Mouse (Mus musculus) brain, embryonic 14.5 days (tissue): ENCODE measurements around the gene Tns2.
"Not testable (repeated sequence)": the region's sequence is repeated elsewhere in the genome, so short reads cannot be mapped to it uniquely, and the experiment has no call there.

Experiments
- CTCF ChIP-seq: fragments of 200-500 bp; IDR thresholded peaks from 2 replicates; pipeline ENCODE4 v1.5.1; 2012; ENCODE audit warnings: inconsistent platforms, mild to moderate bottlenecking, moderate library complexity, borderline replicate concordance; ENCODE audit not compliant: insufficient read depth, insufficient read length; ENCODE audit errors: extremely low read depth
- POLR2A ChIP-seq: fragments of 200-500 bp; IDR thresholded peaks from 2 replicates; pipeline ENCODE4 v1.6.1; 2012; ENCODE audit warnings: mild to moderate bottlenecking, inconsistent platforms, borderline replicate concordance; ENCODE audit not compliant: poor library complexity, insufficient read depth, insufficient read length, severe bottlenecking; ENCODE audit errors: extremely low read depth

DNA sequence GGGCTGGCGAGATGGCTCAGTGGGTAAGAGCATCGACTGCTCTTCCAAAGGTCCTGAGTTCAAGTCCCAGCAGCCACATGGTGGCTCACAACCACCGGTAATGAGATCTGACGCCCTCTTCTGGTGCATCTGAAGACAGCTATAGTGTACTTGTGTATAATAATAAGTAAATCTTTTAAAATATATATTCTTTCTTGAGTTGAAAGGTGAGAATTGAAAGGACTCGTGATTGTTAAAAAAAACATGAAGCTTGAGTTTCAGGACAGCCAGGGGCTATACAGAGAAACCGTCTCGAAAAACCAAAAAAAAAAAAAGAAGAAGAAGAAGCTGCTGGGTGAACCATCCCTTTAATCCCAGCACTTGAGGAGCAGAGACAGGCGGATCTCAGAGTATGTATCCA is 20.3 kb upstream of the Tns2 start:
- TF ChIP-seq POLR2A, CTCF: not testable (repeated sequence)
